Mouse (Mus musculus) layer of hippocampus, postnatal 25 days (tissue): ENCODE data around the gene Cdc6. TPM values are rescaled to one million over a fixed set of nuclear protein-coding genes. Genes with fewer than 3 reads are reported as not detected.

ENCODE experiments used
- DNase-seq, 2 experiments: peaks; one replicate each; pipeline ENCODE4 v3.0.0; 2022; ENCODE audit warnings: mixed read lengths in 2 of 2, low spot score in 1 of 2; ENCODE audit errors: extremely low spot score in 1 of 2
- total RNA-seq, 2 experiments: library from RNA; stranded (reverse); gene quantifications; 2 replicates each; pipeline ENCODE4 v1.2.3; 2021

The Cdc6 gene
- total RNA-seq, 2 experiments from 2014 or later: 0.54 to 0.94 TPM

- no peak for DNase-seq
These were observed 63.9 kb downstream of the Cdc6 start for GRCm38 (mm10) chr11:98971316-98972031.

- DNase-seq: peak; percentile 78 to 95
These were observed 64.6 kb downstream of the Cdc6 start for GRCm38 (mm10) chr11:98972215-98972614.

- no peak for DNase-seq
These were observed 65.3 kb downstream of the Cdc6 start for GRCm38 (mm10) chr11:98972801-98973360.

Other genes starting within 250 kb of the Cdc6 start
- not detected for gene Gsdma, start 243.4 kb upstream of the Cdc6 start, total RNA-seq
- 100 to 1,000 TPM; 127 to 128 TPM for gene Psmd3, start 225.2 kb upstream of the Cdc6 start, total RNA-seq
- gene Csf3, start 206.5 kb upstream of the Cdc6 start, total RNA-seq: not detected
- 100 to 1,000 TPM; 118 to 130 TPM for gene Med24, start 178.4 kb upstream of the Cdc6 start, total RNA-seq
- gene Thra, start 167.2 kb upstream of the Cdc6 start, total RNA-seq: 1,000 to 10,000 TPM; 1,027 to 1,094 TPM
- 10 to 100 TPM; 78.1 to 92.2 TPM for gene Nr1d1, start 132.5 kb upstream of the Cdc6 start, total RNA-seq
- 100 to 1,000 TPM; 170 to 176 TPM for gene Msl1, start 112.3 kb upstream of the Cdc6 start, total RNA-seq
- 10 to 100 TPM; 53.3 to 60.6 TPM for gene Casc3, start 102.9 kb upstream of the Cdc6 start, total RNA-seq
- gene Rapgefl1, start 71.0 kb upstream of the Cdc6 start, total RNA-seq: 100 to 1,000 TPM; 185 to 222 TPM
- gene Wipf2, start 44.2 kb upstream of the Cdc6 start, total RNA-seq: 10 to 100 TPM; 57.2 to 61.4 TPM
- 10 to 100 TPM; 17.0 to 17.7 TPM for gene Rara, start 20.0 kb downstream of the Cdc6 start, total RNA-seq
- gene Gjd3, start 75.2 kb downstream of the Cdc6 start, total RNA-seq: 1 to 10 TPM; 1.5 to 2.3 TPM
- 1 to 10 TPM; 2.5 to 4.5 TPM for gene Top2a, start 116.4 kb downstream of the Cdc6 start, total RNA-seq
- 10 to 100 TPM; 86.1 to 94.9 TPM for gene Igfbp4, start 133.4 kb downstream of the Cdc6 start, total RNA-seq
- not detected for gene Tns4, start 181.5 kb downstream of the Cdc6 start, total RNA-seq
- gene Ccr7, start 247.3 kb downstream of the Cdc6 start, total RNA-seq: not detected